Mouse (Mus musculus): ENCODE measurements around the gene Aifm1.

Gene Aifm1

GRCm38 (mm10) chrX:48513166-48513807, at the start of gene Aifm1:
TSS of gene Aifm1 (minus strand) at chrX:48513563.
- peak; percentile 77 for DNase-seq (ENCODE audit: low spot score)

DNA sequence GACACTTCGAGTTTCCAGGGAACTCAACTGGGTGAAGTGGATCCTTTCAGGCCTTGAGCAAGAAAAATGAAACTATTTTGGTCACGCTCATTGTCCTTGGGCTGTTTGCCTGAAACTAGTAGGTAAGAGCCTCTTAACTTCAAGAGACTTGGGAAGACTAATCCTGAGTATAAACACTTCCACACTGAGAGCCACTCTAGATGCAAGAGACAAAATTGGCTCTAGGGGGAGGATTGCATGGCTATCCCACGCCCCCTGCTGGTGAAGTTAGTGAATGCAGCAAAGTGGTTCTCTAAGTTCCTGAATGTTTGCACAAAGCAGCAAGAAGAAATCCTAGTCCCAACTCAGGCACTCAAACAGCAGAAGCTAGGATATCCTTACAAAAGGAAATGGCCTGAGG, 18.8 kb upstream of the Aifm1 start:
- DNase-seq (ENCODE audit: low spot score): peak; percentile 69

GRCm38 (mm10) chrX:48526435-48526834, 13.1 kb upstream of the Aifm1 start:
- no peak for DNase-seq (ENCODE audit: low spot score)

- no peak for DNase-seq (ENCODE audit: low spot score)
Measured at GRCm38 (mm10) chrX:48525866-48526265, 12.5 kb upstream of the Aifm1 start.

GRCm38 (mm10) chrX:48525332-48525731, 12.0 kb upstream of the Aifm1 start:
- DNase-seq (ENCODE audit: low spot score): no peak

GRCm38 (mm10) chrX:48523512-48523911, 10.1 kb upstream of the Aifm1 start:
- no peak for DNase-seq (ENCODE audit: low spot score)

DNA sequence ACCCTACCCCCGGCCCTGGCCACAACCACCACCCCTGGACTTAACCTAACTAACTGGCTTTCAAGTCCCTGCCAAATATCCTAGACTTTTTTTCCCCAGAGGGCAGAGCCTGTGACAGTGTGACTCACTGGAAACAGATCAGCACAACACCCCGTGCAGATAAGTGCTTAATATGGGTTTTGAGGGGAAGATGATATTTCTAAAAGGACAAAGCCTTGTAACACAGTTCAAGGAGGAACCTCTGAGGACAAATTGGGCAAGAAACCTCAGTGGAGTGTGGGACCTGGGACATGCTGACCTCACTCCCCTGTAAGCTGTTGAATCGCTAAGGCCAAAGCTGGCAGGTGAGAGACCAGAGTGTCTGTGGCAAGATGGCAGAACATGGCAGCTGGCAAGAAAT, 8.3 kb upstream of the Aifm1 start:
- no peak for DNase-seq (ENCODE audit: low spot score)

DNA sequence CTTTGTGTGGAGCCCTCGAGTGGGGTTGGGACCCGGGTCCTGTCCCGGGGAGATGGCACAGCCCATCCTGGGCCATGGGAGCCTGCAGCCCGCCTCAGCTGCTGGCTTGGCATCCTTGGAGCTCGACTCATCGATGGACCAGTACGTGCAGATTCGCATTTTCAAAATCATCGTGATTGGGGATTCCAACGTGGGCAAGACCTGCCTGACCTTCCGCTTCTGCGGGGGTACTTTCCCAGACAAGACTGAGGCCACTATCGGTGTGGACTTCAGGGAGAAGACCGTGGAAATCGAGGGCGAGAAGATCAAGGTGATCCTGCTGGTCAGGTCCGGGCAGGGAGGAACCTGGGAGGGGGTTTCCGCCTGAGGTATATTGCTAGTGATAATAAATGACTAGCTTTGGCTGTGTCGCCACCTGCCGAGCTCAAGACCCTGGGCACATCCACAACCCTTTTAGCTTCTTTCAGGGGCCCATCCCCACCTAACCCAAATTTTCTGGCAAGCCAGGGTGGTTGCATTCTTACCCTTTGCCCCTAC, 6.3 kb upstream of the Aifm1 start:
- no peak for DNase-seq (ENCODE audit: low spot score)

DNA sequence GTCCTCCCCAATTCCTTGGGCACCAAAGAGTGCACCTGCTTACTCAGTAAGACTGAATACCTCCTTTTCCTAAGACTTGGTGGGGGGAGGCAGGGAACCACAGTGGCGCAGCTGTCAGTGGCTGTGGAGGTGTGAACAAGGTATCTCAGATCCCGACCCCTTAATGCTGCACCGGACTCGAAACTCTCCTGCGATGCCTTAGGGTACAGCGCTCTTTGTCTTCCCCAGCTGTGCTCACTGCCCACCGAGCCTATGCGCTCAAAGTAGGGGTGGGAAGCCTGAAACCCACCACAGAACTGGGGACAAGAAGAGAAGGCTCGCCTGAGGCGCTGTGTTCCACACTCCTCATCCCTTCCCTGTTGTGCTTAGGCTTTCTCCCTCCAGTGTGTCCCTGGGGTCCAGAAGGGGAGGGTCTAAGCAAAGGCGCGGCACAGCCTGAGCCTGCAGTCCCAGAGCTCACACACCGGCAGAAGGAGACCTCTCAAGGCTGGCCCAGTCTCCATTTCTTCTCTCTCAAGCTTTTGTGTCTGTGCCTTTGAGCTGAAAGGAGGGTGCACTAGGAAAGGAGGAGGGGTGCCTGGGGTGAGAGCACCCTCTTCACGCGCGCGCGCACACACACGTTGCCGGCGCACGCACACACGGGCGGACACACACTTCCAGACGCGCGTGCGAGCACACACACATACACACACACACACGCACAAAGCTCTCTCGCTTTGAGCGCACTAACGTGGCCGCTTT, 5.6 kb upstream of the Aifm1 start, which contains the start of gene Rab33a:
TSS of gene Rab33a (plus strand) at position 478 of the 741 bp plus-strand sequence.
- DNase-seq (ENCODE audit: low spot score): no peak

DNA sequence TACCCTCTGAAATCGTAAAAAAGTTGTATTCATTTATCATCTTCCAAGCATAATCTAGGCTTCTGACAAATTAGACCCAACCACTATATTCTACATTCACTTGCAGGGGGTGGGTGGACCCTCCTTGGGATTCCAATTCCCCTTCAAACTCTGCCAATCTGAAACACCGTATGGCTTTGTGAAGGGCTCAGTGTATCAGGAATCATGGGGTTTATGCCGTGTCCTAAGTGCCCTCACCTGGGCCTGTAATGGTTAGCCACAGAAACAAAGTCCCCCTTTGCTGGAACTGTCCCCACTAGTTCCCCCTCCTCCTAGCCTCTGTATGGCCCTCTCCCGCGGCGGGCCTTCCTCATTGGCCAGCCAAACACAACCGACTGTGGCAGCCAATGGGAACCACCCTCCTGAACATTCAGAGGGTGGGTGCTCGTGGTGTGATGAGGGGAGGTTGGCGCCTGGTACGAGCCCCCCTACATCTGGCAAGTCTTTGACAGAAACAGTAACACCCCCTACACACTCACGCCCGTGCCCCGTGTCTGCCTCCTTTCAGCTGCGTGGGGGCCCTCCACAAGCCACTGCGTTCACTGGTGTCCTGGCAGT, 4.9 kb upstream of the Aifm1 start:
- DNase-seq (ENCODE audit: low spot score): no peak

DNA sequence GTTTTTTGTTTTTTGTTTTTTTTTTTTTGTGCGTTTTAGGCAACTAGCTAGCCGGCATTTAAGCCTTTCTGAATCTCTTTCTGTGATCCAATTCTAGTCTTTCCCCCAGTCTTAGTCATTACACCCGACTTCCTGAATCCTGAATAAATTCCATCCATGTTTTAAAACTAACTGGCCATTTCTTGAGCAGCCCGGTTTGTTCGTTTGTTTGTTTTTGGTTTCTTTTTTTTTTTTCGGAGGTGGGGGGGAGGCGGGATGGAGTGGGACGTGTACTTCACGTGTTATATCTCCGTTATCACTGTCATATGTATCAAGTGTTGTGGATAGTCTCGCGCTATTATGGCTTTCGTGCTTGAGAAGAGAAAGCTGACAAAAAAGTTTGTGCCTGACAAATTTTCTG, 461 bp upstream of the Aifm1 start:
- DNase-seq (ENCODE audit: low spot score): no peak

DNA sequence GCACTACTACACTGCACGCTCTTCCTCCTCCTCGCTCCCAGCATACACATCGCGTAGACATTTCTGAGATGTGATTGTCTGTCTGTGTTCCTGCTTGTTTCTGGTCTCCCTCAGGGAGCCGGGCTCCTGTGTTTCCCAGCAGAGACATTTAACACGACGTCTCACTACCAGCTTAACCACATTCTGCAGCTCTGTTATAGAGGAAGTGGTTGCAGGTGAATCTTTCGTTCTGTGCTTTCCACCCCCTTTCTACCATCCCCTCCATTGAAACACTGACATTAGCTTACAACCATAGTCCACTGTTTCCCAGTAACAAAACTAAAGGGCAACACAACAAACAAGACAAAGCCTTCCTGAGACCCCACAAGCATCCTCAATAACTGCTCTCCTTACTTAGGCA, 19.6 kb downstream of the Aifm1 start:
- no peak for DNase-seq (ENCODE audit: low spot score)

DNA sequence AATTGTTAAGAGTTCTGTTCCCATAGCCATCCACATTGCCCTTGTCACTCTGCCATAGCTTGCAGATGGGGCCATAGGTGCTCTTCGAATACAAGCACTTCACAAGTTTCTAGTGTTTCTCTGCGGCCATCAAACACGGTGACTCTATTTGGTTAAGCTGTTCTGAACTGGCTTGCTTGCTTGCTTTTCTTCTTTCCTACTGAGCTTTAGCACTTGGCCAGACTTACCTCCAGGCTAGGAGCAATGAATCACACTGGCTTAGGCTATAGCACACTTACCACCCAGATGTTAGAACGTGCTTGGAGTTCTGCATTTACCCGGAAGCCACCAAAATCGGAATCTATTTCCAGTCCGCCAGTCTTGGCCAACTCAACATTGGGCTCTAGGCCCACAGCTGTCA, 31.7 kb downstream of the Aifm1 start:
- no peak for DNase-seq (ENCODE audit: low spot score)

DNA sequence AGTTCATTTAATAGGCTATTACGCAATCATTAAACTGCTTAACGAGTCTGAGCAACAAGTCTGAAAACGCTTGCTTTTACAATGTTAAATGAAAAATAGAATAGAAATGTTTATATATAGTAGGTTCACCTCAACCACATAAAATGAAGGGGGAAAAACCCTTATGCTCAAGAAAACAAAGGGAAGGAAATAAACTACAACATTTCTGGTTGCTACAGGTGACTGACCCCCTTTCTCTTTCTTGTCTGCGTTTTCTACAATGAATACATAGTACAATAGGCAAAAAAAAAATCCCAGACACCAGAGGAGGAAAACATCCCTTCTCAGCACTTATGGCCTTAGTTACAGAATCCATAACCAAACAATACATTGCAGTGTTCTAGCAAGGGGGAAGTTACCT, 32.3 kb downstream of the Aifm1 start:
- DNase-seq (ENCODE audit: low spot score): no peak

- no peak for DNase-seq (ENCODE audit: low spot score)
Measured at GRCm38 (mm10) chrX:48467355-48467946, 45.9 kb downstream of the Aifm1 start.

DNA sequence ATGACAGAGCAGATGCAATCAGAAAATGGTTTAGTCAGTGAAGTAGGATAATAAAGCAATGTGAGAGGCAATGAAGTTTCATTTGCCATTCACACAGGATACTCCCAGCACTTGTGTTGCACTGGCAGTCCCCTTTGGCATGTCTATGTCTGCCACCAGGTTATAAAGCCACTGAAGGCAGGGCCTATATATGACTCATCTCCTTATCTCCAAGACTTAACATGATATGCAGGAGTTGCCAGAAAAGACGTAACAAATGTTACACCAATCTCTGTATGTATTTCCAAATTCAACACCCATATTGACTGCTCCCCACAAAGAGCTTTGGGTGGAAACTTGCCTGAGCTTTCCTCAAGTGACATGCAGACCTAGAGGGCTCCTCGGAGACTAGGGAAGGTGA, 47.2 kb downstream of the Aifm1 start:
- DNase-seq (ENCODE audit: low spot score): no peak

DNA sequence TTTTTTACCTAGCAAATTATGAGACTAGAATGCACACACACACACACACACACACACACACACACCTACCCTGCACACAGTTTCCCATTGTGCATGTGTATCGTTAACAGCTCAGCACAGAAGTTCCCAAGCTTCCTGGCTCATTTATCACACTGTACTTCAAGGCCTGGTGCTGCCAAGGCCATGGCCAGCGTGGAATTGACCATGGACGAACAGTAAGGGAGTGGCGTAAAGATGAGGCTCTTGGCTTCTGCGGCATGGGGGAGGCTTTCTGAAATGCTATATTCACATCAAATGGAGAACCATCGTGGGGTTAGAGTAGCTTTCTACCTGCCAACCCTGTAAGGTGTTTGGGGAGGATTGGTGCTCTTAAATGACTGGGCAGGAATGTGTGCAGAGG, 48.9 kb downstream of the Aifm1 start:
- DNase-seq (ENCODE audit: low spot score): no peak

DNA sequence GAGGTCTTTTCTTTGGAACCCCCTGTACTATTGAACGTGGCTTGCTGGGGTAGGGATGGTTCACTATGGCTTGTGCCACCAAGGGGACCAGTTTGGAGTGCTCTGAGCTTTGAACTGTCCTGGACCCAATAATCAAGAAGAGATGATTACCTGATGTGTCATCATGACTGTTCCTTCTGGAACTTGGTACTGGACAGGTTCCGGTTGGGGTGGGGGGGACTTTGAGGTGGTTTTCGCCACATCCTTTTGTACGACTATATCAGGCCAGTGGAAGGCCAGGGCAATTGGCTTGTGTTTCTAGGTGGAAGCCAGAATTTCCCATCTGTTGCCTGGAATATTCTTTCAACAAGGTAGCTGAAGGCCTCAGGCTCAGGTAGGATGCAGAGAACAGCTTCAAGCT, 49.7 kb downstream of the Aifm1 start:
- no peak for DNase-seq (ENCODE audit: low spot score)

- peak; percentile 64 for DNase-seq (ENCODE audit: low spot score)
Measured at GRCm38 (mm10) chrX:48462754-48463507, 50.4 kb downstream of the Aifm1 start, which contains the start of gene Elf4. TSS of gene Elf4 (minus strand) at chrX:48463132.

DNA sequence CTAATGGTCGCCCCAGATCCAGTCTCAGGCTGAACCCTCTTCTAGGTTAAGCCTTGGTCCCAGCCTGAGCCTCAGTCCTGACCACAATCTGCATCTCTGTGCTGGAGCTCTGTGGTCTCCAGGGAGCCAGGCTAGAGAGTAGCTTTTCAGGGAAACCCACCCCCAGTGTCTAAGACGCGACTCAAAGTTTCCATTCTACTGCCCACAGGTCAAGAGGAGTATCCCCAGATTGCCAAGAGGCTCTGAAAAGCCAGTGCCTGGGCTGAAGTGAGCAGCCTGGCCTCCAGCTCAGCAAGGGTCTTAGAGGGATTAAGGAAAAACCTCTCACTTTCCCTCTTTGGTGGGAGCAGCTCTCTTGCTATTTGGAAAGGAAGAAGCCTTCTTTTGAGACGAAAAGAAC, 51.1 kb downstream of the Aifm1 start:
- no peak for DNase-seq (ENCODE audit: low spot score)

DNA sequence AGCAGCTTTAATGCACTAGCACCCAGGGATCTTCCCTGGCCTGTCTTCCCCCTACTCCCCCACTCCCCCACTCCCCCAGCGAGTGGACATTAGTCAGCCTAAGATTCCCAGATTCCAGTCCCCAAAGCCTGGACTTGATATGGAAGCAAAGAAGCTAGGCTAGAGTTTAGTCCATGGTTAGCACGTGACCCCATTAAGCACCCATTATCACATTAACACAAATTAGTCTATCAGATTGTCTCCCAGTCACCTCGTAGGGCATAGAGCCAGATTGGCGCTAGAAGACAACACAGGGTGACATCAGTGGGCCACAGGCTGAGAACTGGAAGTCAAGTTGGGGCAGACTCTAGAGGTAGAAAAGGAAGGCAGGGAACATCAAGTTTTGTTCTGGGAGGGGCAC, 52.4 kb downstream of the Aifm1 start:
- no peak for DNase-seq (ENCODE audit: low spot score)

DNA sequence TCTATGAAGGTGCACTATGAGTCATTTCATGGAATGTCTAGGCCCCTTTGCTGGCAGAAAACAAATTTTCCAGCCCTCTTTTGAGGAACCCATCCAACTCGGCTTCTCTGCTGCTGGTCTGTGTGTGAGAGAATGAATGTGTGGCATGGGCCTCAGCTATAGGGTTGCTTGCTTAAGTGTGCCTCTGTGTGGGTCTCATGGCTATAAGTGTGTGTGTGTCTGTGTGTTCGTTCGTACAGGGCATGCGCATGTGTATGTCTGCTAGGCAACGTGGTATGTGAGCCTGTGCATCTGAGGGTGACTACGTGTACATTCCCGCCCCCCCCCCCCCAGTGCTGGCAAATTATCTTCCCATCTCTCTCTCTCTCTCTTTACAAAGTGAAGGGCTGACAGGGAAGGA, 52.9 kb downstream of the Aifm1 start:
- no peak for DNase-seq (ENCODE audit: low spot score)

Measured in urinary bladder, postnatal 25 days (tissue).